Mouse (Mus musculus) adrenal gland, adult 10 weeks (tissue): ENCODE measurements around the gene Abca6. TPM values are rescaled to one million over a fixed set of nuclear protein-coding genes. Genes with fewer than 3 reads are reported as not detected.

Source experiments
- polyA plus RNA-seq: library from polyadenylated mRNA; stranded (reverse); fragments of 350-450 nt; fragmentation: Illumina TruSeq; extraction: RNeasy Lipid Tissue Mini Kit (QIAGEN cat#74804); gene quantifications from one replicate; pipeline ENCODE4 v1.2.3, GENCODE M21; 2014; ENCODE audit warnings: low read depth, low replicate concordance

Gene Abca6
- polyA plus RNA-seq = 14.4 TPM

GRCm38 (mm10) chr11:110251534-110251933 lies at the start of gene Abca6:
Abca6 (minus strand) TSS chr11:110251776.

DNA sequence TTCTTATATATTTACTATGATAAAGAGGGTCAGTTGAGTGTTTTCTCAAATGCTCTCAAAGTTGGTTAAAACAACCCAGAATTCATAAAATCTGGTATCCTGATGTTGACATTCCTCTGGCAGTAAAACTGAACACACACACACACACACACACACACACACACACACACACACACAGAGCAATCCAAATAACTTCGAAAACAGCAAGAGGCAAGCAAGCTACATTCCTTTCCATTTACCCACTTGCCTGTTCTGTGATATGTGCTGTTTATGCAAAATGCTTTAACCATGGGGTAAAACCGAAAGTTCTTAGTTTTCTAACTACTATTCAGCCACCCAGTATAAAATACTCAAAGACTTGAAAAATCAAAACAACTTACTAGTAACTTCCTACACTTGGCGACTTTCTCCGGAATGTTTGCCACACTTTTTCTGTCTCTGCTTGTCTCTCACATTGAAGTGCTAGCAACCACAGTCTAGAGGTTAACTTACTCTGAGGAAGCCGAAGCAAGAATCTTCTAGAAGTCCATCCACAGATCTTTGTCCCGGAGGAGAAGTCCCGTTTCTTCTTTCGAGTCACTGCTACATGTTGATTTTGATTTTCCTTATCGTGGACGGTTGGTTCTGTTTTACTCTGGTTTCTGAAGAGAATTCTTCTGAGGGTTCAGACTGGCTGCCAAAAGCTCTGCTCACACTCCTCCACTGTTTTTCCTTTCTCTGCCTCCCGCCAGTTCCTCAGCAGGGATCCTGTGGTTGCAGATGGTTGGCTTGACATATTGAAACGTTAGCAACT lies 83.9 kb downstream of the Abca6 start, which contains the start of gene Abca9:
Gene Abca9 (minus strand): TSS at position 738 of the 793 bp plus-strand sequence.

Other genes with a start within 250 kb of the Abca6 start
- gene Abca8a, start 155.8 kb downstream of the Abca6 start, polyA plus RNA-seq = 61.3 TPM
- gene Abca9, start 83.6 kb downstream of the Abca6 start, polyA plus RNA-seq = 21.9 TPM
- gene Abca5, start 85.9 kb upstream of the Abca6 start, polyA plus RNA-seq = 26.2 TPM
- gene Map2k6, start 147.3 kb upstream of the Abca6 start, polyA plus RNA-seq = 4.4 TPM